Mouse (Mus musculus) midbrain, embryonic 10.5 days (tissue): ENCODE measurements around the gene Prr12. TPM values are rescaled to one million over a fixed set of nuclear protein-coding genes. Genes with fewer than 3 reads are reported as not detected.
"Not testable (repeated sequence)": the region's sequence is repeated elsewhere in the genome, so short reads cannot be mapped to it uniquely, and the experiment has no call there.

Experiments used
- DNase-seq: peaks from one replicate; pipeline ENCODE4 v3.0.0-alpha.2; 2017; ENCODE audit warnings: low spot score
- H3K27ac ChIP-seq: fragments of 300-500 bp; sonication (generic); replicated peaks from 2 replicates; pipeline ENCODE4 v1.5.1; 2016; ENCODE audit warnings: mild to moderate bottlenecking
- H3K27me3 ChIP-seq: fragments of 300-500 bp; sonication (generic); 2 replicates; pipeline ENCODE4 v1.6.1; 2016; ENCODE audit warnings: low read depth, mild to moderate bottlenecking; ENCODE audit not compliant: poor library complexity, severe bottlenecking
- H3K36me3 ChIP-seq: fragments of 300-500 bp; sonication (generic); 2 replicates; pipeline ENCODE4 v1.6.1; 2016; ENCODE audit warnings: mild to moderate bottlenecking, moderate library complexity
- H3K4me1 ChIP-seq: fragments of 300-500 bp; sonication (generic); 2 replicates; pipeline ENCODE4 v1.6.1; 2016
- H3K4me3 ChIP-seq: fragments of 300-500 bp; sonication (generic); 2 replicates; pipeline ENCODE4 v1.5.1; 2016; ENCODE audit warnings: mild to moderate bottlenecking, moderate library complexity
- H3K9me3 ChIP-seq: fragments of 300-500 bp; sonication (generic); replicated peaks from 2 replicates; pipeline ENCODE4 v1.6.1; 2016; ENCODE audit warnings: mild to moderate bottlenecking
- WGBS: fragments of 180-500 bp; shearing (Covaris S2); methylation state at CpG from one replicate; pipeline ENCODE4 v1.1.7; 2016; 5-methylcytosine and 5-hydroxymethylcytosine counted together
- polyA plus RNA-seq: library from polyadenylated mRNA; unstranded; fragments of >200 nt; fragmentation: Nextera tagmentation; extraction: Ambion mirVana; gene quantifications from 2 replicates; pipeline ENCODE4 v1.2.1, GENCODE M21; 2016

Gene Prr12
- polyA plus RNA-seq, 1 experiment from 2014 or later, result 11.3 TPM

- no peak overlapping the region for H3K4me3 ChIP-seq
- peaks cover 11% of the 10 kb centered on the region; the same call in 1 of the 2 replicates for H3K27me3 ChIP-seq
- WGBS, result 89% methylated on average over 15 of the region's 15 CpGs
Observed at GRCm38 (mm10) chr7:45024281-45025248, 28.1 kb downstream of the Prr12 start.

GRCm38 (mm10) chr7:45023711-45024110, 29.0 kb downstream of the Prr12 start:
- not testable (repeated sequence) for DNase-seq, H3K9me3 ChIP-seq, H3K27ac ChIP-seq, H3K4me3 ChIP-seq
- Histone ChIP-seq H3K36me3 (peaks cover 25% of the 10 kb centered on the region), H3K4me1 (peaks cover 27% of the 10 kb centered on the region), H3K27me3 (peaks cover 20% of the 10 kb centered on the region)
- 86% methylated on average over 5 of the region's 5 CpGs for WGBS

More at GRCm38 (mm10) chr7:45024281-45025248, 28.1 kb downstream of the Prr12 start:
- peaks cover 18% of the 10 kb centered on the region for H3K4me1 ChIP-seq
- peaks cover 34% of the 10 kb centered on the region for H3K36me3 ChIP-seq
- no peaks in the 10 kb centered on the region for H3K9me3 ChIP-seq
- DNase-seq, result no peak
- H3K27ac ChIP-seq, result no peak overlapping the region

GRCm38 (mm10) chr7:45020225-45020624, 32.5 kb downstream of the Prr12 start:
- WGBS, result 78% methylated on average over 9 of the region's 9 CpGs
- Histone ChIP-seq H3K4me1 (peaks cover 41% of the 10 kb centered on the region), H3K27ac (no peak overlapping the region), H3K36me3 (no peaks in the 10 kb centered on the region), H3K9me3 (no peaks in the 10 kb centered on the region), H3K27me3 (peaks cover 24% of the 10 kb centered on the region), H3K4me3 (peak overlapping the region; percentile 7; the same call in 1 of the 2 replicates)
- DNase-seq, result no peak

GRCm38 (mm10) chr7:45019031-45019571, 33.6 kb downstream of the Prr12 start:
- DNase-seq, result no peak
- Histone ChIP-seq H3K27ac (no peak overlapping the region), H3K4me3 (peak overlapping the region; percentile 72), H3K27me3 (peaks cover 24% of the 10 kb centered on the region), H3K36me3 (0 out of 2 replicates have a peak, but pooled peaks cover 1% of the 10 kb centered on the region), H3K4me1 (peaks cover 53% of the 10 kb centered on the region), H3K9me3 (no peaks in the 10 kb centered on the region)
- WGBS, result 42% methylated on average over 8 of the region's 8 CpGs

GRCm38 (mm10) chr7:45017242-45018061, 35.2 kb downstream of the Prr12 start, which contains the start of gene Rras:
TSS of gene Rras (plus strand) at chr7:45017961.
- Histone ChIP-seq H3K4me3 (peak within 1 kb of the TSS; percentile 72), H3K27ac (peak within 1 kb of the TSS; percentile 89), H3K27me3 (peaks cover 24% of the 10 kb centered on the region), H3K4me1 (peaks cover 54% of the 10 kb centered on the region), H3K36me3 (peaks cover 16% of the 10 kb centered on the region), H3K9me3 (no peaks in the 10 kb centered on the region)
- DNase-seq, result peak; percentile 90
- WGBS, result under 1% methylated on average over 36 of the region's 36 CpGs

DNA sequence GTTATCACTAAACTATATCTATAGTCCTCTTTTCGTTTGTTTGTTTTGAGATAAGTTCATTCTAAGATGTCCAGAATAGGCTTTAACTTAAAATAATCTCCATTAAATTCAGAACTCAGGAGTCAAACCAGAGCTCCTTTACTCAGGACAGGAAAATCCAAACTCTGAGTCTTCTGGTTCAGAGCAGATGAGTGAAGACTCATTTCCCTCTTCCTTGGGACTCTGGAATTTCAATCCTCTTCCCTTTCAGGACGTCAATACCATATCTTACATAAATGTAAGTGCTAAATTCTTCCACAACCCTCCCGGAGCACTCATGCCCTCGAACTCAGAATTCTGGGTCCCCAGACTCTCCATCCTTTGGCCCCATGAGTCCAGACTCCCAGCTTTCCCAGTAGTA, 35.9 kb downstream of the Prr12 start:
- WGBS, result 2% methylated on average over 4 of the region's 4 CpGs
- H3K4me1 ChIP-seq, result peaks cover 54% of the 10 kb centered on the region
- DNase-seq, result no peak

DNA sequence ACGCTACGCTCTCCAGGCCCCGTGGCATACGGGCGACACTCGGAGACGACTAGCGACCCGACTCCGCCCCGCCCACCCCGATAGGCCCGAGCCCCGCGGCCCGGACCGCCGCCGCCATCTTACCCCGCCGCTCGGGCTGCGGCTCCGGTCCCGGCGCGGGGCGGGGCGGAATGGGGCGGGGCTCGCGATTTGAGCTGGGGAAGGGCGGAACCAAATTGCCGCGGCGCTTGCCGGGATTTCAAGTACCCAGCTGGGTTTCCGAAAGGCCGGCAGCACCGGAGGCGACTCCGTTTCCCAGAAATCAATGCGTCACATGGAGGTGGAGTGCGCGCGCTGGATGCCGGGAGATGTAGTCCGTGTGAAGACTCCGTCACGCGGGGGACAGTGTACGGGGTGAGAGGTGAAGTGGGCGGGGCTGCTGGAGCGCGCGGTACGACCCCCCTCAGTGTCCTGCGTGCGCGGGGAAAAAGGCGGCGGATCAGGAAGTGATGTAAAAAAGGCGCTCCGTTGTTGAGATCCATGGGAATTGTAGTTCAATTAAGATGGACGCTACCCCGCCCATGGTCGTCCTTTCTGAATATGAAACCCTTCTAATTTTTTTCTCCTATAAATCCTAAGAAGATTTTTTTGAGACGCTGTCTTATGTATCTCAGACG, 36.6 kb downstream of the Prr12 start, which contains the start of gene Scaf1:
TSS of gene Scaf1 (minus strand) at position 407 of the 656 bp plus-strand sequence.
- Histone ChIP-seq H3K27ac (peak within 1 kb of the TSS; percentile 89), H3K9me3 (no peaks in the 10 kb centered on the region), H3K4me1 (peaks cover 52% of the 10 kb centered on the region), H3K27me3 (peaks cover 24% of the 10 kb centered on the region), H3K4me3 (peak within 1 kb of the TSS; percentile 72), H3K36me3 (peaks cover 30% of the 10 kb centered on the region)
- DNase-seq, result peak; percentile 100
- under 1% methylated on average over 69 of the region's 69 CpGs for WGBS

More for the DNA sequence above, 35.9 kb downstream of the Prr12 start:
- peaks cover 23% of the 10 kb centered on the region for H3K36me3 ChIP-seq
- no peaks in the 10 kb centered on the region for H3K9me3 ChIP-seq
- H3K4me3 ChIP-seq, result peak overlapping the region; percentile 72
- peaks cover 24% of the 10 kb centered on the region for H3K27me3 ChIP-seq
- H3K27ac ChIP-seq, result peak overlapping the region; percentile 89

GRCm38 (mm10) chr7:45015344-45015956, 37.2 kb downstream of the Prr12 start:
- Histone ChIP-seq H3K27ac (peak overlapping the region; percentile 89), H3K4me3 (peak overlapping the region; percentile 72), H3K9me3 (no peaks in the 10 kb centered on the region), H3K36me3 (peaks cover 36% of the 10 kb centered on the region), H3K27me3 (peaks cover 22% of the 10 kb centered on the region), H3K4me1 (peaks cover 50% of the 10 kb centered on the region)
- no peak for DNase-seq
- 3% methylated on average over 20 of the region's 20 CpGs for WGBS

GRCm38 (mm10) chr7:45014096-45014451, 38.6 kb downstream of the Prr12 start:
- Histone ChIP-seq H3K27me3 (peaks cover 8% of the 10 kb centered on the region), H3K36me3 (peaks cover 50% of the 10 kb centered on the region), H3K4me3 (no peak overlapping the region), H3K27ac (no peak overlapping the region), H3K4me1 (peaks cover 40% of the 10 kb centered on the region), H3K9me3 (no peaks in the 10 kb centered on the region)
- 94% methylated on average over 3 of the region's 3 CpGs for WGBS
- no peak for DNase-seq

- Histone ChIP-seq H3K9me3 (no peaks in the 10 kb centered on the region), H3K27ac (no peak overlapping the region), H3K36me3 (peaks cover 55% of the 10 kb centered on the region), H3K27me3 (peaks cover 3% of the 10 kb centered on the region), H3K4me1 (peaks cover 34% of the 10 kb centered on the region), H3K4me3 (no peak overlapping the region)
- DNase-seq, result no peak
- WGBS, result 95% methylated on average over 16 of the region's 16 CpGs
Observed at GRCm38 (mm10) chr7:45013366-45014095, 39.1 kb downstream of the Prr12 start.

- WGBS, result 90% methylated on average over 4 of the region's 4 CpGs
- no peak for DNase-seq
- Histone ChIP-seq H3K36me3 (peaks cover 63% of the 10 kb centered on the region), H3K4me3 (no peak overlapping the region), H3K9me3 (no peaks in the 10 kb centered on the region), H3K27ac (no peak overlapping the region), H3K27me3 (no peaks in the 10 kb centered on the region), H3K4me1 (peaks cover 27% of the 10 kb centered on the region)
Observed at GRCm38 (mm10) chr7:45012824-45013223, 39.9 kb downstream of the Prr12 start.
